Mouse (Mus musculus): ENCODE results near the gene Inpp5k. TPM values are rescaled to one million over a fixed set of nuclear protein-coding genes. Genes with fewer than 3 reads are reported as not detected.

Inpp5k gene
- polyA plus RNA-seq, 1 experiment from 2014 or later: 18.6 TPM

- Histone ChIP-seq H3K27ac (peak overlapping the region; percentile 50; the same call in 1 of the 2 replicates), H3K4me3 (replicated peaks) (peak overlapping the region; percentile 74), H3K9me3 (no peaks in the 10 kb centered on the region), H3K4me1 (replicated peaks) (peaks cover 46% of the 10 kb centered on the region), H3K36me3 (peaks cover 26% of the 10 kb centered on the region), H3K4me2 (peak overlapping the region; percentile 89), H3K9ac (replicated peaks) (peak overlapping the region; percentile 83), H3K27me3 (peaks cover 41% of the 10 kb centered on the region)
- peak; percentile 52 for ATAC-seq (ENCODE audit: insufficient number of reproducible peaks, insufficient read depth, low FRiP score, low TSS enrichment, low read depth)
- WGBS: 2% methylated on average over 75 of the region's 78 CpGs
Observed at GRCm38 (mm10) chr11:75655621-75656545, 25.1 kb downstream of the Inpp5k start.

DNA sequence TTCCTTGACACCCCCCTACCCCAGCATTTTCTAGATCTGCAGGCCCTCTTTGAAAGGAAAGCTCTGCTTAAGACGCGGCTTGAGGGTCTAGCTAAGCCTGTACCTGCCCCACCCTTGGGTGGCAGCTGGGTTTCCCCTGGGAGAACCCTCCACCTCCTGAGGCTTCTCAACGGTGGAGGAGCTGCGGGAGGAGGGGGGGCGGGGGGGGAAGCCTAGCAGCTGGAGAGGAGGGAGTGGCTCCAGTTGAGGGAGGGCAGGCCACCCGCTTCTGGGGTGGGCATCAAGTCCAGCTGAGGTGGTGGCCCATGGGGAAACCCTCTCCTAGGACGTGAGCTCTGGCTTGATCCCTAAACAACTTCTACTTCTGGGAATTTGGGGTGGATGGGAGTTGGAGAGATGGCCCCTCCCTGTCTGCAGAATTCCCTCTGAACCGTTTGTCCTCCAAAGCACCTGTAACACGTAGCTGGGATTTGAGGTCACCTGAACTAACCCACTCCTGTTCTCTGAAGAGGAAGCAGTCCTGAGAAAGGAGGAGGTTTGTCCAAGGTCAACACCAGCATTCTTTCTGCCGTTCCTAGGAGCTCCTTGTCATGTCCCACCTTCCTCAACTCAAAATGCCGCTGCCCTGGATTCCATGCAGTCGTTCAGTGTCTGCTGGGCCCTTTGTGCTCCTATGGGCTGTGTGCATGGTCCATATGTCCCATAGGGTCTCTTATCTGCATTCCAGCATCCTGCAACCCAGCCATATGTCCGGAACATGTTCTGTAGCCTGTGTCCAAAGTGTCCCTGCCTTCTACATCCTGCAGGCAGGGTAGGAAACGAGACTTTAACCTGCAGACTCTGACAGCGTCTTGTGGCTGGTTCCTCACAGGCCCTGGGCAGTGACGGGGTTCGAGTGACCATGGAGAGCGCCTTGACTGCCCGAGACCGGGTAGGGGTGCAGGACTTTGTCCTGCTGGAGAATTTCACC, 26.1 kb downstream of the Inpp5k start:
- peaks cover 40% of the 10 kb centered on the region for H3K4me1 ChIP-seq (replicated peaks)
- H3K27me3 ChIP-seq: peaks cover 39% of the 10 kb centered on the region
- peak overlapping the region; percentile 50; the same call in 1 of the 2 replicates for H3K27ac ChIP-seq
- peak overlapping the region; percentile 83 for H3K9ac ChIP-seq (replicated peaks)
- H3K4me2 ChIP-seq: peak overlapping the region; percentile 89
- no peaks in the 10 kb centered on the region for H3K9me3 ChIP-seq
- H3K4me3 ChIP-seq (replicated peaks): peak overlapping the region; percentile 74
- no peak for ATAC-seq (ENCODE audit: insufficient number of reproducible peaks, insufficient read depth, low FRiP score, low TSS enrichment, low read depth)
- 60% methylated on average over 19 of the region's 20 CpGs for WGBS
- peaks cover 36% of the 10 kb centered on the region for H3K36me3 ChIP-seq

DNA sequence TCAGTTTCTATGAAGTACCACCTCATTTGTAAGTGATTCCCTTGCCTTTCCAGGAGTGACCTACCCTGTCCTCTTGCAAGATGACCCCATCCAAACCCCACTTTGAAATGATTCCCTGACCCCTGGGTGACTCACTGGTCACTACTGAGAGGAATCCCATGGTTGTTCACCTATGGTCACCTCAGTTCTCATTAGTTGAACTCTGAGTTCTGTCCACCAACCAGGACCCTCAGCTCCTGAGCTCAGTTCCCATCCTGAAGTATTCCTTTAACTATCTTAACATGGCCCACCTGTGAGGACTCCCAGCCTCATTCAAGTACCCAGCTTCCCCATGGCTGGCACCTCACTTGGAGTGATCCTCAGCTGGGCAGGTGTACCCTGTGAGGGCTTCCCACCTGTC, 27.1 kb downstream of the Inpp5k start:
- ATAC-seq (ENCODE audit: insufficient number of reproducible peaks, insufficient read depth, low FRiP score, low TSS enrichment, low read depth): no peak
- H3K27me3 ChIP-seq: peaks cover 30% of the 10 kb centered on the region
- no peak overlapping the region for H3K27ac ChIP-seq
- no peak overlapping the region for H3K4me3 ChIP-seq (replicated peaks)
- no peaks in the 10 kb centered on the region for H3K9me3 ChIP-seq
- H3K4me1 ChIP-seq (replicated peaks): peaks cover 35% of the 10 kb centered on the region
- H3K4me2 ChIP-seq: no peak overlapping the region
- H3K36me3 ChIP-seq: peaks cover 45% of the 10 kb centered on the region
- H3K9ac ChIP-seq (replicated peaks): no peak overlapping the region; the same call in 1 of the 2 replicates

DNA sequence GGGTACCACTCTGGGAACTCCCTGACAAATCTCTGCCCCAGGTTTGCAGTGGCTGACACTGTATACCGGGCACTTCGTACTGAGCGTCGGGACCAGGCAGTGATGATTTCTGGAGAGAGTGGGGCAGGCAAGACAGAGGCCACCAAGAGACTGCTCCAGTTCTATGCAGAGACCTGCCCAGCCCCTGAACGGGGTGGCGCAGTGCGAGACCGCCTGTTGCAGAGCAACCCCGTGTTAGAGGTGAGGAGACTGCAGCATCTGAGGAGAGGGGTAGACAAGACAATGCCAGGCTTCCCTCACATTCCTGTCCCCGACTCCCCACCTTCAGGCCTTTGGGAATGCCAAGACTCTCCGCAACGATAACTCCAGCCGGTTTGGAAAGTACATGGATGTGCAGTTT, 27.5 kb downstream of the Inpp5k start:
- H3K4me3 ChIP-seq (replicated peaks): no peak overlapping the region
- ATAC-seq (ENCODE audit: insufficient number of reproducible peaks, insufficient read depth, low FRiP score, low TSS enrichment, low read depth): no peak
- peaks cover 50% of the 10 kb centered on the region for H3K36me3 ChIP-seq
- WGBS: 91% methylated on average over 13 of the region's 13 CpGs
- H3K4me1 ChIP-seq (replicated peaks): peaks cover 32% of the 10 kb centered on the region
- H3K9me3 ChIP-seq: no peaks in the 10 kb centered on the region
- no peak overlapping the region; the same call in 1 of the 2 replicates for H3K9ac ChIP-seq (replicated peaks)
- H3K27me3 ChIP-seq: peaks cover 25% of the 10 kb centered on the region
- H3K27ac ChIP-seq: no peak overlapping the region
- H3K4me2 ChIP-seq: no peak overlapping the region

DNA sequence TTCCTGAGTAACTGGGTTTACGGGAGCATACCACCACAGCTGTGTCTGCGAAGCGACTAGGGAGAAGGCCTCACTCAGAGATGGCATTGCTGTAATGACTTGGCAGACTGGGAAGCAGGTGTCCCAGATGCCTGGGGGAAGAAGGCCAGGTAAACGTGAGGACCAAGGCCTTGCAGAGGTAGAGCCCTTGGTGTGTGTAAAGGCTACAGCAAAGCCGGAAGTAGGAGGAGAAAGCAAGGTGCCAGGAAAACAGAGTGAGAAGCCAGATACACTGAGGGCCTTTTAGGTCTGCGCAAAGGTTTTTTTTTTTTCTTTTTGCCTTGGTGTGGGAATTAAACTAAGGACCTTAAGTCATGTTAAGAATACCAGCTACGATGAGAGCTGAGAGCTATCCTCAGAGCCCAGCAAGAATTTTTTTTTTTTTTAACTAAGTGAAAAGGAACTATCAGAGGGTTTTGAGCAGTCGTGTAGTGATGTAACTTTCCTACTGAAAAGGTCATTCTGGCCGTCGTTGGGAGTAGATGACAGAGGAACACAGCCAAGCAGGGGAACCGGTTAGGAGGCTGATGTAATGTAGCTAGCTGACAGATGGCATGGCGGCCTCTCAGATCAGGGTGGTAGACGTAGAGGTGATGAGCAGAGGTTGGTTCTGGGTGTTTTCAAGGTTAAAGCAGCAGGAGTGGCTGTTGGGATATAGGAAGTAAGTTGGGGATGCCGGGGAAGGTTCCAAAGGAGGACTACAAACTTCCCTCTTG, 28.4 kb downstream of the Inpp5k start:
- Histone ChIP-seq H3K4me2 (no peak overlapping the region), H3K4me1 (replicated peaks) (peaks cover 23% of the 10 kb centered on the region), H3K36me3 (peaks cover 52% of the 10 kb centered on the region), H3K9ac (replicated peaks) (no peak overlapping the region), H3K4me3 (replicated peaks) (no peak overlapping the region), H3K27ac (no peak overlapping the region), H3K27me3 (peaks cover 16% of the 10 kb centered on the region), H3K9me3 (no peaks in the 10 kb centered on the region)
- 74% methylated on average over 14 of the region's 14 CpGs for WGBS
- ATAC-seq (ENCODE audit: insufficient number of reproducible peaks, insufficient read depth, low FRiP score, low TSS enrichment, low read depth): no peak

GRCm38 (mm10) chr11:75660081-75660590, 29.3 kb downstream of the Inpp5k start:
- H3K36me3 ChIP-seq: peaks cover 53% of the 10 kb centered on the region
- H3K9me3 ChIP-seq: no peaks in the 10 kb centered on the region
- no peak overlapping the region for H3K9ac ChIP-seq (replicated peaks)
- H3K4me3 ChIP-seq (replicated peaks): no peak overlapping the region
- H3K27ac ChIP-seq: no peak overlapping the region
- ATAC-seq (ENCODE audit: insufficient number of reproducible peaks, insufficient read depth, low FRiP score, low TSS enrichment, low read depth): no peak
- WGBS: 92% methylated on average over 12 of the region's 12 CpGs
- H3K4me1 ChIP-seq (replicated peaks): peaks cover 14% of the 10 kb centered on the region; the same call in 1 of the 2 replicates
- H3K4me2 ChIP-seq: no peak overlapping the region
- H3K27me3 ChIP-seq: peaks cover 7% of the 10 kb centered on the region

DNA sequence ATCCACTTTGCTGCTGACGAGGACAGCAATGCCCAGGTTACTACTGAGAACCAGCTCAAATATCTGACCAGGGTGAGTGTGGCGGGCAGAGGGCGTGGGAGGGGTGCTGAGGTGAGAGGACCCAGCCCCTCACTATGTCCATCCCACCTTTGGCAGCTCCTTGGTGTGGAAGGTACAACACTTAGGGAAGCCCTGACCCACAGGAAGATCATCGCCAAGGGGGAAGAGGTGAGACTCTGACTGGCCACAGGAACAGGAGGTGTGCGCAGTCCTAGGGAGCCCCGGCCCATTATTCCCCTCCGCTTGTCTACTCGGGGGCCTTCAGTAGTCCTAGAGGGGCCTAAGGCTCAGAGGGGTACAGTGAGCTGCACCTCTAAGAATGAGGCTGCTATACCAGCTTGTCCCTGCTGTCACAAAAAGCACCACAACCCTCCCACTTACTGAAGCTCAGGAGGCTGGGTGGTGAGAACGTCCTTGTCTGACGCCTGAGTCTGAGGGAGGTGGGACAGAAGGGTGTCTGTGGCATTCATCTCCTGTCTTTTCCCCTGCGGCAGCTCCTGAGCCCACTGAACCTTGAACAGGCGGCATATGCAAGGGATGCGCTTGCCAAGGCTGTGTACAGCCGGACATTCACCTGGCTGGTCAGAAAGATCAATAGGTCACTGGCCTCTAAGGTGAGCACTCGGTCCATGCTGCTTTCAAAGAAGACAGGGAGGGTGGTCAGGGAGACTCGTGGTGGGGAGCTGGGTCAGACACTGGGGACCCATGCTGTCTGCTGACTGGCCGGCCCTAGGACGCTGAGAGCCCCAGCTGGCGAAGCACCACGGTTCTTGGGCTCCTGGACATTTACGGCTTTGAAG, 30.4 kb downstream of the Inpp5k start:
- H3K27ac ChIP-seq: no peak overlapping the region
- H3K4me2 ChIP-seq: no peak overlapping the region
- peaks cover 12% of the 10 kb centered on the region; the same call in 1 of the 2 replicates for H3K4me1 ChIP-seq (replicated peaks)
- H3K27me3 ChIP-seq: peaks cover 6% of the 10 kb centered on the region; the same call in 1 of the 2 replicates
- no peak for ATAC-seq (ENCODE audit: insufficient number of reproducible peaks, insufficient read depth, low FRiP score, low TSS enrichment, low read depth)
- H3K36me3 ChIP-seq: peaks cover 63% of the 10 kb centered on the region
- no peak overlapping the region for H3K4me3 ChIP-seq (replicated peaks)
- 91% methylated on average over 21 of the region's 21 CpGs for WGBS
- H3K9ac ChIP-seq (replicated peaks): no peak overlapping the region
- H3K9me3 ChIP-seq: no peaks in the 10 kb centered on the region

DNA sequence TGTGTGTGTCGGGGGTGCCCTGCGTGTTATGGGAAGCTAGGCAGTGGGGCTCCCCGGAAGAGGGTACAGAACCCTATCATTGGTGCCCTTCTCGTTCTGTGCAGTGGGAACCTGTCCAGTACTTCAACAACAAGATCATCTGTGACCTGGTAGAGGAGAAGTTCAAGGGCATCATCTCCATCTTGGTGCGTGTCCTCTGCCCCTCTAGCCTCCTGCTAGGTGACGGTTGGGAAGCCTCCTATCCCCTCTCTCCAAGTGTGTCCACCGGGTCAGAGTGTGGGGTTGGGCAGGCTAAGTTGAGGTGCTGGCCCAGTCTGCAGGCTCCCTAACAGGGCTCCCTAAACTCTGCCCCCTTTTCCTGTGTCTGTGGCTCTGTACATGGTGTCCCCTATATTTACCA, 31.3 kb downstream of the Inpp5k start:
- Histone ChIP-seq H3K9me3 (no peaks in the 10 kb centered on the region), H3K4me2 (no peak overlapping the region), H3K36me3 (peaks cover 68% of the 10 kb centered on the region), H3K4me1 (replicated peaks) (0 out of 2 replicates have a peak, but pooled peaks cover 3% of the 10 kb centered on the region), H3K27me3 (0 out of 2 replicates have a peak, but pooled peaks cover 3% of the 10 kb centered on the region), H3K27ac (no peak overlapping the region), H3K9ac (replicated peaks) (no peak overlapping the region), H3K4me3 (replicated peaks) (no peak overlapping the region)
- ATAC-seq (ENCODE audit: insufficient number of reproducible peaks, insufficient read depth, low FRiP score, low TSS enrichment, low read depth): no peak; the same call in 1 of the 2 replicates
- WGBS: 96% methylated on average over 7 of the region's 7 CpGs

DNA sequence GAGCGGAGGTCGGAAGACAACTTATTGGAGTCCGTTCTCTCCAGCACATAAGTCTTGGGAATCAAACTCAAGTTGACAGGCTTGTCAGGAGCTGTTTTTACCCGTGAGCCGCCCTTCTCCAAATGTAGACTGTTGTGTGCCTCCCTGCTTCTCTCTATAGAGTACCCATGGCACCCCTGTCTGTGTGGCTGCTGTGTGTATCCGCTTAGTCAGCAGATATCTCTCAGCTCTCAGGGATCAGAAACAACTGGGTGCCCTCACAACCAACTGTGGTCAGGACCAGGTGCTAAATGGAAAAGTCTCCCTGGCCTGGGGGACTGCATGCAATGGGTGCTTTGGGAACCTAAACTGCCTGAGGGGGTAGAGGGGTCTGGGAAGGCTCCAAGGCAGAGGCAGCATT, 35.5 kb downstream of the Inpp5k start:
- no peak for ATAC-seq (ENCODE audit: insufficient number of reproducible peaks, insufficient read depth, low FRiP score, low TSS enrichment, low read depth)
- WGBS: 95% methylated on average over 6 of the region's 6 CpGs
- Histone ChIP-seq H3K9me3 (no peaks in the 10 kb centered on the region), H3K9ac (replicated peaks) (no peak overlapping the region), H3K4me1 (replicated peaks) (no peaks in the 10 kb centered on the region), H3K27ac (no peak overlapping the region), H3K4me3 (replicated peaks) (no peak overlapping the region), H3K36me3 (peaks cover 72% of the 10 kb centered on the region), H3K27me3 (no peaks in the 10 kb centered on the region), H3K4me2 (no peak overlapping the region)

DNA sequence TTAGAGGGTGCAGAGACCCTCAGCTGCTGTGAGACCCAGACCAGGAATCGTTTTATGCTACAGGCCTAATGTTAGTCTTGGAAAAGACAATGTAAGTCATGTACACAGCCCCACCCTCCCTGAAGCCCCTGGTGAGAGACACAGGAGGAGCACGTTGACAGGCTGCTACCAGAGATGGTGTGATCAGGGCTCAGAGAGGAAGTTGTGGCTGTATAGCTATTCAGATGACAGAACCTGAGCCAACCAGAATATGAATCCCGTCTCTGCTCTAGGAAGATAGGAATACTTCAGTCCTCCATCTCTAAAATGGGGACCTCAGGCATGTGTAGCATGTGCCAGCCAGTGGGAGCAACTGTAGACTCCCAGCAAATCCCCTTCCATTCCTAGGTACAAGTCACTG, 37.8 kb downstream of the Inpp5k start:
- 95% methylated on average over 3 of the region's 3 CpGs for WGBS
- Histone ChIP-seq H3K27ac (no peak overlapping the region), H3K4me1 (replicated peaks) (no peaks in the 10 kb centered on the region), H3K9me3 (no peaks in the 10 kb centered on the region), H3K4me3 (replicated peaks) (no peak overlapping the region), H3K27me3 (no peaks in the 10 kb centered on the region), H3K36me3 (peaks cover 72% of the 10 kb centered on the region), H3K9ac (replicated peaks) (no peak overlapping the region), H3K4me2 (no peak overlapping the region)
- ATAC-seq (ENCODE audit: insufficient number of reproducible peaks, insufficient read depth, low FRiP score, low TSS enrichment, low read depth): no peak

All from limb, embryonic 12.5 days (tissue).